Mouse (Mus musculus) hindbrain, embryonic 13.5 days (tissue): ENCODE measurements at regions not wholly inside any gene's neighbourhood (a gene's known extent, or its start where the extent isn't known, plus 50 kb on each side); places are given as distances from the start of the nearest gene placed in this dataset.

Experiments
- ATAC-seq: fragments of 200-750 bp; cut with Nextera tagmentation; 2 replicates; pipeline ENCODE4 v1.8.0; 2017; ENCODE audit warnings: moderate TSS enrichment; ENCODE audit not compliant: low FRiP score
- H3K27ac ChIP-seq: fragments of 300-500 bp; sonication (generic); 2 replicates; pipeline ENCODE4 v1.5.1; 2015; ENCODE audit warnings: inconsistent platforms, mild to moderate bottlenecking, moderate library complexity
- H3K27me3 ChIP-seq: fragments of 300-500 bp; sonication (generic); 2 replicates; pipeline ENCODE4 v1.6.1; 2015; ENCODE audit warnings: mild to moderate bottlenecking, inconsistent platforms
- H3K36me3 ChIP-seq: fragments of 300-500 bp; sonication (generic); 2 replicates; pipeline ENCODE4 v1.6.1; 2015; ENCODE audit warnings: mild to moderate bottlenecking, inconsistent platforms
- H3K4me1 ChIP-seq: fragments of 300-500 bp; sonication (generic); replicated peaks from 2 replicates; pipeline ENCODE4 v1.6.1; 2015; ENCODE audit warnings: inconsistent platforms
- H3K4me2 ChIP-seq: fragments of 300-500 bp; sonication (generic); 2 replicates; pipeline ENCODE4 v1.6.1; 2015; ENCODE audit warnings: inconsistent platforms, mild to moderate bottlenecking, moderate library complexity
- H3K4me3 ChIP-seq: fragments of 300-500 bp; sonication (generic); 2 replicates; pipeline ENCODE4 v1.5.1; 2015; ENCODE audit warnings: mild to moderate bottlenecking, inconsistent platforms
- H3K9ac ChIP-seq: fragments of 300-500 bp; sonication (generic); 2 replicates; pipeline ENCODE4 v1.6.1; 2015; ENCODE audit warnings: mild to moderate bottlenecking, inconsistent platforms
- H3K9me3 ChIP-seq: fragments of 300-500 bp; sonication (generic); 2 replicates; pipeline ENCODE4 v1.6.1; 2016; ENCODE audit warnings: inconsistent platforms
- WGBS: fragments of 180-500 bp; shearing (Covaris S2); methylation state at CpG from one replicate; pipeline ENCODE4 v1.1.7; 2015; 5-methylcytosine and 5-hydroxymethylcytosine counted together

DNA sequence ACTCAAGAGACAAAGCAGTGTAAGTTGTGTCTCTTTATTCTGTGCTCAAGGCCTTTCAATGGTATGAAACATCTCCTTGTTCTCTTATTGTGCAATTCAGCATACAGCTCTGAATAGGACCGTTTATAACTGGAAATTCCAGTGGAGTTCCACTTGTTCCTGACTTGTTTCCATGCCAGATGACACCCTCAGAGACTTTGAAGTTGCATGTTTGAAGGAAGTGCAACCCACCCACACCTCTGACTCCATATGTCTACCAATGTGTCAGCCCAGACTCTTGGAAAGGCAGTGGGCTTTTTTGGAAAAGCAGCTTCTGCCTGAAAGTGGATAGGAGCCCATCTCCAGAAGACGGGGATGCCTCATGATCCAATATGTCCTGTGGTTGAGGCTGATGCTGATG lies 288.1 kb downstream of the Osr1 start:
- Histone ChIP-seq H3K4me3 (no peak overlapping the region), H3K4me1 (no peaks in the 10 kb centered on the region), H3K27me3 (no peaks in the 10 kb centered on the region), H3K9ac (no peak overlapping the region), H3K27ac (no peak overlapping the region), H3K4me2 (no peak overlapping the region), H3K9me3 (no peaks in the 10 kb centered on the region), H3K36me3 (no peaks in the 10 kb centered on the region)
- no peak for ATAC-seq
- WGBS, result 78% methylated on average over 2 of the region's 2 CpGs

DNA sequence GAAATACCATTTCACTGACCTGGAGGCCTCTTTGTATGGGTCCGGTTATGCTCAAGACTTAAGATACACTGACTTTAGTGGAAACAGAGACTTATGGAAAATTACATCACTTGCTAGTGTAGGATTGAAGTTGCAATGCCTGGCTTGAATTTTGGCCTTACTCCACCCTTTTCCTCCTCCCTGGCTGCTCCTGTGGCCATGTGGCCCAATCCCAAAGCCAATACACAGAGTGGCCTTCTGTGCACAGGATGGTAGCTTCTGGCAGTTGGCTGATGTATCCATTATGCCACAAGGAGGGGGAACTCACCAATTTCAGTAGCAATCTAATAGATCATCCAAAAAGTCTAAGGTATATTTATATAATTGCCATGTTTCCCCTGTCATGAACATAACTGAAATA lies 292.4 kb downstream of the Osr1 start:
- no peak for ATAC-seq
- WGBS, result 98% methylated on average over 1 of the region's 1 CpGs
- Histone ChIP-seq H3K27me3 (no peaks in the 10 kb centered on the region), H3K4me3 (no peak overlapping the region), H3K4me1 (no peaks in the 10 kb centered on the region), H3K27ac (no peak overlapping the region), H3K9me3 (no peaks in the 10 kb centered on the region), H3K9ac (no peak overlapping the region), H3K36me3 (no peaks in the 10 kb centered on the region), H3K4me2 (no peak overlapping the region)

DNA sequence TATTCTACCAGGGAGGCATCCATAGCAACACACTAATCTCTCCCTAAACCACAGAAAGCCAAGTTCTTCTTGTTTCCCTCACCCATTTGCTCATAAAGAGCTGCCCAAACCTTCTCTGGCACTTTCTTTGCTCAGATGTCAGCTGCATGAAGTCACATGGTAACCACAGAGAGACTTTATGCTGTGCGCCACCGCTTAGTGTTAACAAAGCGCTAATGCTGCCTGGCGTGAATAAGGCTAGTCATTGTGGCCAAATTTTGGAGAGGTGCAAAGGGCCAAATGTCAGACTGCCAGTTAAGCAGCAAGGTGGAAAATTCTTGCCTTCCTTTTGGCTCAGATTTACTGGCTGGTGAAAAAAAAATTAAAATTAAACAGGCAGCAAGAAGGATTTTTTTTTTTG lies 302.3 kb downstream of the Osr1 start:
- Histone ChIP-seq H3K4me2 (no peak overlapping the region), H3K9me3 (no peaks in the 10 kb centered on the region), H3K9ac (no peak overlapping the region), H3K4me3 (no peak overlapping the region), H3K27ac (no peak overlapping the region), H3K36me3 (no peaks in the 10 kb centered on the region), H3K27me3 (no peaks in the 10 kb centered on the region), H3K4me1 (no peaks in the 10 kb centered on the region)
- no peak for ATAC-seq
- WGBS, result 97% methylated on average over 4 of the region's 4 CpGs

DNA sequence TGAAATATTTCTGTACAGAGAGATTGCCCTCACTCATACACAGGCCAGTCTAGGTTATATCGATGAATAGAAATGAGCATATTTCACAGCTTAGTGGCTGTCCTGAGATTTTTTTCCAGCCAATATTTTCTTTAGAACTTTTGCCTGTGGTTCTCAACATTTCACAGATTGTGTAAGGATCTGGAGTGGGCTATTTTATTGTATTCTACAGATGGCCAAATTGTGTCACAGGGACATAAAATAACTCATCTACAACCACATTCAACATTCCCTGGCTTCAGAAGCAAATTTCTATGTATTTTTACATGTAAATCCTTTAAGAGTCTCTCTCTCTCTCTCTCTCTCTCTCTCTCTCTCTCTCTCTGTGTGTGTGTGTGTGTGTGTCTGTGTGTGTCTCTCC lies 303.3 kb downstream of the Osr1 start:
- Histone ChIP-seq H3K27me3 (no peaks in the 10 kb centered on the region), H3K9ac (no peak overlapping the region), H3K4me1 (no peaks in the 10 kb centered on the region), H3K4me2 (no peak overlapping the region), H3K36me3 (no peaks in the 10 kb centered on the region), H3K27ac (no peak overlapping the region), H3K4me3 (no peak overlapping the region), H3K9me3 (no peaks in the 10 kb centered on the region)
- no peak for ATAC-seq
- WGBS, result 96% methylated on average over 1 of the region's 1 CpGs

DNA sequence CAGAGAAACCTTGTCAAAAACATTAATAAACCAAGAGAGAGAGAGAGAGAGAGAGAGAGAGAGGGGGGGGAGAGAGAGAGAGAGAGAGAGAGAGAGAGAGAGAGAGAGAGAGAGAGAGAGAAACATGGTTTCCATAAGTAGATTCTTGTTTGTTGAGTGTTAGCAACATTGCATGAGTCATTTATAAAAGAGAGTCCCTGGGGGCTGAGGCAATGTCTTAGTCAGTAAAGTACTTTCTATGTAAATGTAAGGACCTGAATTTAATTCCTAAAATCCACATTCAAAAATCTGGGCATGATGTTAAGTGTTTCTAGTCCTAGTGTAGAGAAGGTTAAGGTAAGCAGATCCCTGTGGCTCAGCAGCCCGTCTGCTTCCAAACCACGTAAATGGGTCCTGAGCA lies 304.9 kb downstream of the Osr1 start:
- H3K27me3 ChIP-seq, result no peaks in the 10 kb centered on the region
- no peak overlapping the region for H3K27ac ChIP-seq
- no peaks in the 10 kb centered on the region for H3K4me1 ChIP-seq
- no peak overlapping the region for H3K4me2 ChIP-seq
- no peak for ATAC-seq
- H3K36me3 ChIP-seq, result no peaks in the 10 kb centered on the region
- H3K9me3 ChIP-seq, result no peaks in the 10 kb centered on the region
- no peak overlapping the region for H3K9ac ChIP-seq
- WGBS, result 94% methylated on average over 2 of the region's 2 CpGs
- H3K4me3 ChIP-seq, result no peak overlapping the region

DNA sequence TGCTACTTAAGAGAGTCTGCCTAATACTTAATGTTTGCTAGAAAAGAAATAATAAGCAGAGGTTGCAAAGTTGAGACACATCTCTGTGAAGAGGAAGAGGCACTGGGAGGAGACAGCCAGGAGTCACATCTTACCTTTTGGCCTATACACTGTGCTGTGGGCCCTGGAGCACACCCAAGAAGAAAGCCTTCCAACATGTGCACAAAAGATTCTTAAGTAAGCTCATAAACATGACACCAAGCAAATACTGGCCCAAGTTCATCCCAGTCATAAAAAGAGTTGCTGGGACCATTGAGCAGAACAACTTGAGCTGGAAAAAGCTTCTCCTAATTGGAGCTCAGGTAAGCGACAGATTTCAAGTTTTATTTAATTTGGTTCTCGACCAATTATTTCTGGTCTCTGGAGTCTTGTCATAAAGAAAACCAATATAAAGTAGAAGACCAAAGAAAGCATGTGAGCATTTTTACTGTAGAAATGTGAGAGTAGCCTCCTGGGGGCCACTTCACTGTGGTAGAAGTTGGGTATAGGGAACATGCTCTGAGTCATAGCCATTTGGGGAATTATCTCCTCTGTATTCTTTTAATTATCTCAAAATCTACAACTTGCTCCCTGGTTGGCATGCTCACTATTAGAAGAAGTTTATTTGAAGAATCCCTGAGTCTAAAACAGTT lies 312.2 kb downstream of the Osr1 start:
- H3K9me3 ChIP-seq, result no peaks in the 10 kb centered on the region
- H3K4me2 ChIP-seq, result no peak overlapping the region
- 93% methylated on average over 2 of the region's 2 CpGs for WGBS
- H3K36me3 ChIP-seq, result no peaks in the 10 kb centered on the region
- H3K4me1 ChIP-seq, result no peaks in the 10 kb centered on the region
- no peak for ATAC-seq
- H3K27me3 ChIP-seq, result no peaks in the 10 kb centered on the region
- H3K4me3 ChIP-seq, result no peak overlapping the region
- H3K9ac ChIP-seq, result no peak overlapping the region
- no peak overlapping the region for H3K27ac ChIP-seq

DNA sequence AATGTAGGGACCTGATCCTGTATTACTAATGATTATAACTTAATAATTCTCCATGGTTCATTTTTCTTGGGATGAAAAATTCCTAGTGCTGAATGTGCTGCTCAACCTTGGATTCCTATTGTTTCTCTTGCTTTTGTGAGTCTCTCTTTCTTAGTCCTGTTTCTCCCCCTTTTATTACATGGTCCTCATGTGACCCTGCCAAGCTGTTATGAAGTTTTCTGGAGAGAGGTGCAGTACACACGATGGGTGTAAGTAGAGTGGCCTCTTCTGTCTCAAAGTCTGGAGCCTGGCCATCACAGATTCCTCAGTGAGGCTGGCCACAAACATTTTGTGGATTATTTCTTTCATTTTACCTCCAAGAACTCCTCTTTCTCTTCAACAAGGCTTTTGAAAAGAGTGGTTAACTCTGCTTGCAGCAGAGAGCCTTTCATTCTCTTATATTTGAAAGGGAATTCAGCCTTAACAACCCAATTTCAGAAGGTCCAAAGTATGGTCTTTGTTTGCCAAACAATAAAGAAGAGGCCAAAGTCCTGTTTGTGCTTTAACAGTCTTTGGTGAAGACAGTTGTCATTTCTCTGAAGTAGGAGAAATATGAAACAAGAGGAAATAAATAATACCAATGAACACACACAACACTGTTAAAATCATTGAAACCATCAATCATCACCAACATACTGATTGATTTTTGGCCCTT lies 313.3 kb downstream of the Osr1 start:
- ATAC-seq, result no peak
- H3K9ac ChIP-seq, result no peak overlapping the region
- H3K9me3 ChIP-seq, result no peaks in the 10 kb centered on the region
- no peak overlapping the region for H3K27ac ChIP-seq
- WGBS, result 43% methylated on average over 1 of the region's 1 CpGs
- H3K4me3 ChIP-seq, result no peak overlapping the region
- H3K4me2 ChIP-seq, result no peak overlapping the region
- H3K27me3 ChIP-seq, result no peaks in the 10 kb centered on the region
- H3K36me3 ChIP-seq, result no peaks in the 10 kb centered on the region
- no peaks in the 10 kb centered on the region for H3K4me1 ChIP-seq

DNA sequence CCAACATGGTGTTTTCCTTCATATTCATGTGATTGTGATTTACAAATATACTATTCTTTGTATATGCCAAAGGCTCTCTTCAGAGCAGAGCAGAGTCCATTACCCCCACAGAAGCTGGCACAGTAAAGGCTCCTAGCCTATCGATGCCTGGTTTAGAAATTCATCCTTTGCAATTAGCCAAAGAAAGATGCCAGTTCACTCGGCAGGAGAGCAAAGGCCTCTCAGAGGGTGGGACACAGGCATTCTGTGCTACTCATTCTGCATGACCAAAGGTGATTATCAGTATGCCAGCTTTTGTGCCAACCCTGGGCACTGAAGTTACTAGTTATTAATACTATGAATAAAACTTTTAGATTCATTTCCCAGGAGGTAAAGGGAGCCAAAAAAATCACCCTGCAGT lies 324.6 kb downstream of the Osr1 start:
- Histone ChIP-seq H3K27ac (no peak overlapping the region), H3K9ac (no peak overlapping the region), H3K36me3 (no peaks in the 10 kb centered on the region), H3K27me3 (no peaks in the 10 kb centered on the region), H3K9me3 (no peaks in the 10 kb centered on the region), H3K4me2 (no peak overlapping the region), H3K4me1 (no peaks in the 10 kb centered on the region), H3K4me3 (no peak overlapping the region)
- ATAC-seq, result no peak
- 83% methylated on average over 2 of the region's 2 CpGs for WGBS

DNA sequence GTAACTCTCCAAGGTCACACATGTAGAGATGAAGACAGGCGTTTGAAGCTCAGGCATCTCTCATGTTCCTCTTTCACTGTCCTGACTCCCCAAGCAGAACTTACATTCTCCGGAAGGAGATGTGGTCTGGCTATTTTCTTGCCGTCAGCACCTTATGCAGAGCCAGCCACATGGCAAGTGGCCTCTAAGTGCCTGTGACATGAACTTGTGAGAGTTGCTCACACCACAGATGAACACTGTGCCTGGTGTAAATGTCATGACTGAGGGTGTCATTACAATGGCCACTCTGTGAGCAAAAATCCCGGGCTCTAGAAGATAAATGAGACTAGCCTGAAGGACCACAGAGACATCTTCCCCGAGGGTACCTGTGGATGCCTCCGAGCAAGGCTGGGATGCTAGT lies 328.1 kb downstream of the Osr1 start:
- no peak overlapping the region for H3K9ac ChIP-seq
- H3K27ac ChIP-seq, result no peak overlapping the region
- H3K9me3 ChIP-seq, result no peaks in the 10 kb centered on the region
- H3K27me3 ChIP-seq, result no peaks in the 10 kb centered on the region
- 86% methylated on average over 6 of the region's 6 CpGs for WGBS
- no peak for ATAC-seq
- H3K4me3 ChIP-seq, result no peak overlapping the region
- no peak overlapping the region for H3K4me2 ChIP-seq
- H3K36me3 ChIP-seq, result no peaks in the 10 kb centered on the region
- H3K4me1 ChIP-seq, result no peaks in the 10 kb centered on the region

DNA sequence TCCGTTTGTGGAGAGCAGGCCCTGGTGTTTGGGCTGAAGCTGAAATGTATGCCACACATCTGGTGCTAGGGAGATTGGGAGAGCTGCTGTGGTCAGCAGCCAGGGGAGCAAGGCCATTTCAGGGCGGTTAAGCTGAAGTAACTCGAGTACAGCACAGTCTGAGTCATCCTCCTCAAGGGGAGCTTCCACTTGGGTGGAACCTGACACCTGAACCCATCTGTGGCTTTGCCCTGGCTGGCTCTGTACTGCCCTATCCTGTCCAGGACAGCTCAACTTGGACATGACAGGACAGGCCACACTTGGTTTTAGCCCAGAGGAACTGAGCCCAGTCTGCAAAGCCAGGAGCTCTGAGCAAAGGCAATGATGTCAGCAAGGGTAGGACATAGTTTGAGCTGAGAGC lies 328.5 kb downstream of the Osr1 start:
- Histone ChIP-seq H3K4me3 (no peak overlapping the region), H3K4me1 (no peaks in the 10 kb centered on the region), H3K27ac (no peak overlapping the region), H3K9ac (no peak overlapping the region), H3K36me3 (no peaks in the 10 kb centered on the region), H3K4me2 (no peak overlapping the region), H3K9me3 (no peaks in the 10 kb centered on the region), H3K27me3 (no peaks in the 10 kb centered on the region)
- WGBS, result 62% methylated on average over 3 of the region's 3 CpGs
- no peak for ATAC-seq

DNA sequence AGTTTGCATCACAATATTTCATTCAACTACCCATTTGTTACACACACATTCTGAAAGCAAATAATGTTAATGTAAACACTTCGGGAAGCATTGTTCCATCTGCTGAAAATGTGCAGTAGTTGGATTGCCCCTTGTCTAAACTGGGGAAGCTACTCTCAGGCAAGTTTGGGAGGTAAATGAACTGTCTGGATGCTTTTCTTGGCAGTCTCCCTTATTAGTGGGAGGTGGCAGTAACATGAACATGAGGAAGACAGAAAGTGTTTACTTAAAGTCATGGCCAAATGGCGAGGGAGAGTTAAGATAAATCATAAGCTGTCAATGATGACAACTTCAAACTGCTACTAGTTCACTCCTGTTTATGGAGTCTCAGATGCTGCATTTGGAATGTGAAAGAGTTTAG lies 332.0 kb downstream of the Osr1 start:
- Histone ChIP-seq H3K4me2 (no peak overlapping the region), H3K27me3 (no peaks in the 10 kb centered on the region), H3K4me1 (no peaks in the 10 kb centered on the region), H3K27ac (no peak overlapping the region), H3K9me3 (no peaks in the 10 kb centered on the region), H3K4me3 (no peak overlapping the region), H3K36me3 (no peaks in the 10 kb centered on the region), H3K9ac (no peak overlapping the region)
- WGBS, result 81% methylated on average over 2 of the region's 2 CpGs
- ATAC-seq, result no peak

DNA sequence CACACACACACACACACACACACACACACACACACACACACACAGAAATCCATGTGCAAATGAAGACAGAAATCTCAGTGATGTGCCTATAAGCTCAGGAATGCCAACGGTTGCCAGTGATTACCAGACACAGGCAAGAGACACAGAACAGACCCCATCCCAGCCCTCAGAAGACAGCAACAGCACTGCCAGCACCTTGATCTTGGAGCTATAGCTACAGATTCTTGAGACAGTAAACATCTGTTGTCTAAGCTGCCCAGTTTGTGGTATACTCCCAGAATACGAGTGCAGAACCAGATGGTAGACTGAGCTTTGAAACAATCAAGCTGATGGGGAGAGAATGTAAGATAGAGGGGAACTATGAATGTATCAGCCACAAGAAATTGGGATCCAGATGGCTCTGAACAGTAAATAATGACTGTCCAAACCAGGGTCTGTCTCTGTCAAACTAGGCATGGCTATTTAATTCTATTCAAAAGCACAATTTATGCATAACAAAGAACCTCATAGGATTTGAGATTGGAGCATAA lies 333.9 kb downstream of the Osr1 start:
- H3K27me3 ChIP-seq, result no peaks in the 10 kb centered on the region
- no peak overlapping the region for H3K4me2 ChIP-seq
- no peak overlapping the region for H3K4me3 ChIP-seq
- no peaks in the 10 kb centered on the region for H3K36me3 ChIP-seq
- 67% methylated on average over 2 of the region's 2 CpGs for WGBS
- no peak overlapping the region for H3K9ac ChIP-seq
- no peak for ATAC-seq
- H3K27ac ChIP-seq, result no peak overlapping the region
- H3K9me3 ChIP-seq, result no peaks in the 10 kb centered on the region
- no peaks in the 10 kb centered on the region for H3K4me1 ChIP-seq

DNA sequence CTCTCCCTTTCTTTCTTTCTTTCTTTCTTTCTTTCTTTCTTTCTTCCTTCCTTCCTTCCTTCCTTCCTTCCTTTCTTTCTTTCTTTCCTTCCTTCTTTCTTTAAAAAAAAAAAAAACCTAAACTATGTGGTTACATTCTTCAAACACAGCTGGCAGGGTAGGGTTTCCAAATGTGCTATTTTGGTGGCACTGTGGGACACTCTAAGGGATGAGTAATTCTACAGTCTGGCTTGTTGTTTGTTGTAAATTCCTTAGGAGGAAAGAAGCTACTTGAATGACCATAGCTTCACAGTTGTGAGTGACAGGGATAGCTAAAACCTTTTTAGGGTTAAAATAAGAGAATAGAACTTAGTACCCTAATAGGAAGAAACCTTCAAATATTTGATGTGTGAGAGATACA lies 342.4 kb downstream of the Osr1 start:
- no peak overlapping the region for H3K9ac ChIP-seq
- no peaks in the 10 kb centered on the region for H3K9me3 ChIP-seq
- H3K4me2 ChIP-seq, result no peak overlapping the region
- ATAC-seq, result no peak
- no peaks in the 10 kb centered on the region for H3K36me3 ChIP-seq
- no peaks in the 10 kb centered on the region for H3K27me3 ChIP-seq
- H3K4me1 ChIP-seq, result no peaks in the 10 kb centered on the region
- no peak overlapping the region for H3K27ac ChIP-seq
- H3K4me3 ChIP-seq, result no peak overlapping the region
